Mouse (Mus musculus): Measurements from ENCODE around the gene Supt4a.
A peak's percentile ranks its signal among the peaks of the same experiment; 100 is the strongest.

Gene Supt4a

GRCm38 (mm10) chr11:87763988-87764876 lies 26.9 kb downstream of the Supt4a start:
- peak; percentile 50 for DNase-seq (ENCODE audit: low spot score in 2 of 2)

GRCm38 (mm10) chr11:87768745-87769144 lies 31.4 kb downstream of the Supt4a start:
- DNase-seq (ENCODE audit: low spot score in 2 of 2) = no peak

GRCm38 (mm10) chr11:87770989-87771388 lies 33.6 kb downstream of the Supt4a start:
- peak; percentile 71 to 73 for DNase-seq (ENCODE audit: low spot score in 2 of 2)

- no peak for DNase-seq (ENCODE audit: low spot score in 2 of 2)
Measured at GRCm38 (mm10) chr11:87772354-87772753, 35.0 kb downstream of the Supt4a start.

GRCm38 (mm10) chr11:87778100-87778765 lies 40.9 kb downstream of the Supt4a start:
- DNase-seq (ENCODE audit: low spot score in 2 of 2) = peak; percentile 54 to 57

GRCm38 (mm10) chr11:87778915-87779314 lies 41.6 kb downstream of the Supt4a start:
- DNase-seq (ENCODE audit: low spot score in 2 of 2) = no peak

- DNase-seq (ENCODE audit: low spot score in 2 of 2) = no peak
Measured at GRCm38 (mm10) chr11:87779392-87779791, 42.0 kb downstream of the Supt4a start.

GRCm38 (mm10) chr11:87780130-87780529 lies 42.8 kb downstream of the Supt4a start:
- no peak for DNase-seq (ENCODE audit: low spot score in 2 of 2)

GRCm38 (mm10) chr11:87790088-87790487 lies 52.7 kb downstream of the Supt4a start:
- DNase-seq (ENCODE audit: low spot score in 2 of 2) = no peak
